Mouse (Mus musculus) myocyte (in vitro differentiated cells): ENCODE measurements around the gene Ubap1.

Experiments
- CEBPB ChIP-seq: IDR thresholded peaks from 2 replicates; pipeline ENCODE4 v1.6.1; 2011; ENCODE audit warnings: mild to moderate bottlenecking, moderate library complexity; ENCODE audit not compliant: poor library complexity, insufficient read depth, severe bottlenecking
- POLR2A ChIP-seq: IDR thresholded peaks from one replicate; pipeline ENCODE4 v1.6.1; 2011; ENCODE audit warnings: low read depth, mild to moderate bottlenecking, control low read depth, moderate library complexity; ENCODE audit not compliant: insufficient read length
- POLR2AphosphoS2 ChIP-seq: IDR thresholded peaks from one replicate; pipeline ENCODE4 v1.6.1; 2011; ENCODE audit warnings: low read depth, control low read depth; ENCODE audit not compliant: insufficient read length
- REST ChIP-seq: IDR thresholded peaks from one replicate; pipeline ENCODE4 v1.6.1; 2011; ENCODE audit warnings: mild to moderate bottlenecking, control low read depth, moderate library complexity; ENCODE audit not compliant: insufficient read depth, insufficient read length
- USF1 ChIP-seq: IDR thresholded peaks from one replicate; pipeline ENCODE4 v1.6.1; 2011; ENCODE audit warnings: low read depth, mild to moderate bottlenecking, control low read depth, moderate library complexity

- TF ChIP-seq CEBPB (no peak), POLR2AphosphoS2 (no peak), POLR2A (no peak), REST (no peak), USF1 (no peak)
These were observed 7.8 kb upstream of the Ubap1 start for GRCm38 (mm10) chr4:41340912-41341550.
